ENCODE assay signal across 9 mouse cellular contexts in the genomic region with DNA sequence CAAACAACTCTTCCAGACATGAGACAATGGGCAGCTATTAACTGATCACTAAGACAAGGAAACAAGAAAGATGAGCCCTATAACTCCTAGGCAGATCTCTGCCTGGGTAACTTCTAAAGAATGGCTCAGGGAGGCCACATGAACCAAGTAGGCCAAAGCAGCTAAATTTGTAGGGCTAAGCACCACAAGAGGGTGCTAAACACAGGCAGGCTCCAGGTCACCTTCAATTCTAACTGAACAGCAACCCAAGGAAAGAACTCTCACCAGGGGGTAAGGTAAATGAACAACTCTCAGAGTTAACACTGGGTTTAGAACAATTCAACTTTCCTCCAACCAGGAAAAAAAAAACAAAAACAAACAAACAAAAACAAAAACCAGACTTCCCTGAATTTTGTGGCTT. TPM values are rescaled to one million over a fixed set of nuclear protein-coding genes. Genes with fewer than 3 reads are reported as not detected.
DNase-seq lines count a peak whose midpoint lies in the region; ATAC-seq and TF ChIP-seq lines count a peak whose summit lies in the region.
"Had no signal": no experiment of that assay in that cellular context is flagged by ENCODE, and none has a peak within 500 bp of the region (broad histone marks: within the 10 kb centered on the region; RNA-seq: fewer than 3 reads in every experiment).

No protein-coding gene starts in this region.

- H3K27me3 ChIP-seq in kidney, adult 2 months (replicated peaks; ENCODE audit: control insufficient read depth, insufficient read depth, low read length): no peaks in the 10 kb centered on the region
- no peaks in the 10 kb centered on the region for H3K27me3 ChIP-seq in kidney, embryonic 15.5 days
- H3K27me3 ChIP-seq in CH12.LX (replicated peaks): no peaks in the 10 kb centered on the region
- no peaks in the 10 kb centered on the region for H3K27me3 ChIP-seq in midbrain, embryonic 11.5 days (ENCODE audit: control insufficient read depth, insufficient read depth, low read length)
- H3K27me3 ChIP-seq: limb, embryonic 15.5 days had no signal

- TF ChIP-seq POLR2A in kidney, adult 2 months (IDR thresholded peaks at IDR 0.05; ENCODE audit: low read depth, low read length): no peak
- TF ChIP-seq POLR2A in CH12.LX (IDR thresholded peaks at IDR 0.05; ENCODE audit: low read depth, low read length): no peak
- TF ChIP-seq POLR2A in cortical plate, adult 2 months (IDR thresholded peaks at IDR 0.05; ENCODE audit: extremely low read depth, insufficient read depth, low read length): no peak

- in situ Hi-C loops in CH12.LX (cut with MboI; ENCODE audit: low pct_ligation_motif_present, low pct_unique_long_range_greater_than_20kb, low sequenced_read_pairs): no loop called here

- TF ChIP-seq EP300 in CH12.LX (IDR thresholded peaks at IDR 0.05; ENCODE audit: low read length): no peak

- H3K4me2 ChIP-seq in kidney, embryonic 15.5 days: no peak overlapping the region
- no peak overlapping the region for H3K4me2 ChIP-seq in CH12.LX (ENCODE audit: insufficient read depth, low read depth, poor library complexity, severe bottlenecking)
- H3K4me2 ChIP-seq in midbrain, embryonic 11.5 days: no peak overlapping the region
- H3K4me2 ChIP-seq: limb, embryonic 15.5 days had no signal

- no peaks in the 10 kb centered on the region for H3K79me2 ChIP-seq in CH12.LX (replicated peaks; ENCODE audit: control insufficient read depth, extremely low read depth, insufficient read depth, poor library complexity, severe bottlenecking)

- H3K9ac ChIP-seq in kidney, embryonic 15.5 days: no peak overlapping the region
- no peak overlapping the region for H3K9ac ChIP-seq in CH12.LX (ENCODE audit: insufficient read depth, low read depth)
- no peak overlapping the region for H3K9ac ChIP-seq in midbrain, embryonic 11.5 days (ENCODE audit: low read length)
- H3K9ac ChIP-seq: limb, embryonic 15.5 days had no signal

- no peaks in the 10 kb centered on the region; the same call in 1 of the 2 replicates for H3K36me3 ChIP-seq in kidney, adult 2 months (ENCODE audit: control insufficient read depth, insufficient read depth, low read length)
- peaks cover 15% of the 10 kb centered on the region; the same call in 1 of the 2 replicates for H3K36me3 ChIP-seq in kidney, embryonic 15.5 days
- peaks cover 6 to 42% of the 10 kb centered on the region in 2 experiments for H3K36me3 ChIP-seq in CH12.LX (replicated peaks in 1 of 2; ENCODE audit: control insufficient read depth in 1 of 2, insufficient read depth in 1 of 2, low read length in 1 of 2)
- H3K36me3 ChIP-seq in midbrain, embryonic 11.5 days (ENCODE audit: control insufficient read depth, insufficient read depth, low read length): no peaks in the 10 kb centered on the region

- no peak overlapping the region for H3K4me3 ChIP-seq in kidney, adult 2 months (ENCODE audit: insufficient read depth, low read depth, low read length)
- no peak overlapping the region for H3K4me3 ChIP-seq in kidney, embryonic 15.5 days (replicated peaks)
- H3K4me3 ChIP-seq in CH12.LX (replicated peaks in 1 of 3; ENCODE audit: low read depth in 2 of 3, low read length in 2 of 3, poor library complexity in 1 of 3): no peak overlapping the region
- H3K4me3 ChIP-seq in cortical plate, adult 2 months (ENCODE audit: insufficient read depth, low read length): no peak overlapping the region
- no peak overlapping the region for H3K4me3 ChIP-seq in midbrain, embryonic 11.5 days (ENCODE audit: low read depth, low read length)
- H3K4me3 ChIP-seq: limb, embryonic 15.5 days had no signal

- no peaks in the 10 kb centered on the region; the same call in 1 of the 2 replicates for H3K4me1 ChIP-seq in kidney, adult 2 months (ENCODE audit: control insufficient read depth, insufficient read depth, low read length)
- H3K4me1 ChIP-seq in kidney, embryonic 15.5 days: no peaks in the 10 kb centered on the region
- no peaks in the 10 kb centered on the region for H3K4me1 ChIP-seq in CH12.LX (ENCODE audit: control insufficient read depth in 1 of 2, insufficient read depth in 2 of 2)
- H3K4me1 ChIP-seq in cortical plate, adult 2 months (ENCODE audit: control insufficient read depth, insufficient read depth, low read length): peaks cover 1% of the 10 kb centered on the region; the same call in 1 of the 2 replicates
- H3K4me1 ChIP-seq in midbrain, embryonic 11.5 days (ENCODE audit: control insufficient read depth, insufficient read depth, low read length): no peaks in the 10 kb centered on the region
- H3K4me1 ChIP-seq: limb, embryonic 15.5 days had no signal

- H3K9me3 ChIP-seq in kidney, embryonic 15.5 days (replicated peaks): no peaks in the 10 kb centered on the region
- no peaks in the 10 kb centered on the region for H3K9me3 ChIP-seq in CH12.LX (replicated peaks; ENCODE audit: low read length)
- H3K9me3 ChIP-seq in midbrain, embryonic 11.5 days (ENCODE audit: control insufficient read depth, low read length): no peaks in the 10 kb centered on the region
- H3K9me3 ChIP-seq: limb, embryonic 15.5 days had no signal

- ATAC-seq in kidney, embryonic 15.5 days (replicated peaks; ENCODE audit: low FRiP score): no peak
- ATAC-seq in midbrain, embryonic 11.5 days (ENCODE audit: low FRiP score): no peak

- DNase-seq in kidney, adult 2 months: peak; percentile 84
- DNase-seq in CH12.LX (ENCODE audit: extremely low read depth) (peak; percentile 50), R1 (ENCODE audit: low read depth, low spot score) (peak; percentile 76)
- peak; percentile 33 for DNase-seq in large intestine, adult 2 months (ENCODE audit: low read depth, low spot score)
- peak; percentile 25 for DNase-seq in thymus, postnatal 25 days
- DNase-seq in midbrain, embryonic 11.5 days (ENCODE audit: low spot score, missing footprints): no peak

- peak overlapping the region; percentile 85 for H3K27ac ChIP-seq in kidney, adult 2 months (ENCODE audit: insufficient read depth, low read depth, low read length)
- no peak overlapping the region for H3K27ac ChIP-seq in kidney, embryonic 15.5 days
- H3K27ac ChIP-seq in CH12.LX (ENCODE audit: insufficient read depth, low read depth): no peak overlapping the region
- H3K27ac ChIP-seq in cortical plate, adult 2 months (ENCODE audit: insufficient read depth, low read length): no peak overlapping the region
- H3K27ac ChIP-seq in midbrain, embryonic 11.5 days (ENCODE audit: low read depth, low read length): no peak overlapping the region
- H3K27ac ChIP-seq: limb, embryonic 15.5 days had no signal

- TF ChIP-seq CTCF in kidney, adult 2 months (conservative IDR thresholded peaks at IDR 0.05; ENCODE audit: insufficient read depth, insufficient read length, low read depth, low read length): peak; percentile 72
- peak; percentile 26 to 80; a peak in 3 of 4 replicates for TF ChIP-seq CTCF in CH12.LX (conservative IDR thresholded peaks at IDR 0.05 in 1 of 2, IDR thresholded peaks at IDR 0.05 in 1 of 2; ENCODE audit: low read depth in 2 of 2, low read length in 2 of 2)
- TF ChIP-seq CTCF in cortical plate, adult 2 months (IDR thresholded peaks at IDR 0.05; ENCODE audit: extremely low read depth, insufficient read depth, low read length): peak; percentile 54

- peak; percentile 59 for TF ChIP-seq RAD21 in CH12.LX (IDR thresholded peaks at IDR 0.05; ENCODE audit: low read depth, low read length)

- dilution Hi-C loops in CH12.LX (cut with MboI; ENCODE audit: extremely low pct_ligation_motif_present, extremely low pct_unique_long_range_greater_than_20kb, low sequenced_read_pairs): no loop called here

TF ChIP-seq in CH12.LX, 34 proteins besides CTCF, POLR2A, EP300 and RAD21:
- TF ChIP-seq CHD1 (IDR thresholded peaks at IDR 0.05; ENCODE audit: low read depth, low read length): no peak
- peak; percentile 80 for TF ChIP-seq SMC3 (IDR thresholded peaks at IDR 0.05; ENCODE audit: low read depth, low read length)
- TF ChIP-seq IRF4 (IDR thresholded peaks at IDR 0.05; ENCODE audit: low read depth, low read length): no peak
- TF ChIP-seq HCFC1 (IDR thresholded peaks at IDR 0.05; ENCODE audit: low read depth, low read length): no peak
- TF ChIP-seq BHLHE40 (IDR thresholded peaks at IDR 0.05; ENCODE audit: low read depth, low read length): no peak
- TF ChIP-seq ZC3H11A (IDR thresholded peaks at IDR 0.05; ENCODE audit: low read depth, low read length): peak; percentile 24; the same call in 1 of the 2 replicates
- 0 out of 2 replicates have a peak, but pooled peaks have one; percentile 38 for TF ChIP-seq MYC (IDR thresholded peaks at IDR 0.05; ENCODE audit: low read depth, low read length)
- TF ChIP-seq JUN (IDR thresholded peaks at IDR 0.05; ENCODE audit: insufficient read depth, low read depth, low read length): no peak

RNA-seq across cellular contexts. Expression of a gene that starts 48.5 kb away (rescaled TPM):
- 14.3 and 16.4 TPM in 2 replicates for polyA plus RNA-seq in kidney, adult 2 months (2012; rRNA removed)
- 47.2 and 50.9 TPM in 2 replicates for polyA plus RNA-seq in kidney, embryonic 15.5 days (2015; fragmentation: Nextera tagmentation; extraction: Ambion mirVana)
- 23.1 and 24.9 TPM in 2 replicates for total RNA-seq in CH12.LX (2012; rRNA removed)
- 31.3 and 34.9 TPM in 2 replicates for total RNA-seq in CH12.LX (2014; rRNA removed)
- polyA plus RNA-seq in CH12.LX (2012; ENCODE audit: insufficient read length, low read depth): 30.2 and 35.3 TPM in 2 replicates
- 47.7 and 50.6 TPM in 2 replicates for polyA plus RNA-seq in cortical plate, adult 2 months (2012; rRNA removed)
- 5.5 and 6.7 TPM in 2 replicates for polyA plus RNA-seq in large intestine, adult 2 months (2012; rRNA removed)
- polyA plus RNA-seq in midbrain, embryonic 11.5 days (2014; fragmentation: Nextera tagmentation; extraction: Ambion mirVana): 39.4 and 43.0 TPM in 2 replicates

RNA-seq across cellular contexts. Expression of a gene that starts 53.8 kb away (rescaled TPM):
- polyA plus RNA-seq in kidney, adult 2 months (2012; rRNA removed): 0.39 and 0.47 TPM in 2 replicates
- polyA plus RNA-seq in kidney, embryonic 15.5 days (2015; fragmentation: Nextera tagmentation; extraction: Ambion mirVana): 1.2 and 2.3 TPM in 2 replicates
- not detected in 2 replicates for total RNA-seq in CH12.LX (2012; rRNA removed)
- total RNA-seq in CH12.LX (2014; rRNA removed): not detected in 2 replicates
- not detected in 2 replicates for polyA plus RNA-seq in CH12.LX (2012; ENCODE audit: insufficient read length, low read depth)
- polyA plus RNA-seq in cortical plate, adult 2 months (2012; rRNA removed): 3.2 and 4.1 TPM in 2 replicates
- 0.36 and 0.86 TPM in 2 replicates for polyA plus RNA-seq in large intestine, adult 2 months (2012; rRNA removed)
- polyA plus RNA-seq in midbrain, embryonic 11.5 days (2014; fragmentation: Nextera tagmentation; extraction: Ambion mirVana): 15.3 TPM in 2 replicates

RNA-seq across cellular contexts. Expression of a gene that starts 55.9 kb away (rescaled TPM):
- polyA plus RNA-seq in kidney, adult 2 months (2012; rRNA removed): 1.6 and 2.2 TPM in 2 replicates
- 2.5 and 5.5 TPM in 2 replicates for polyA plus RNA-seq in kidney, embryonic 15.5 days (2015; fragmentation: Nextera tagmentation; extraction: Ambion mirVana)
- total RNA-seq in CH12.LX (2012; rRNA removed) (0.13 and 0.21 TPM in 2 replicates), CH12.LX (2014; rRNA removed) (not detected in 2 replicates)
- polyA plus RNA-seq in CH12.LX (2012; ENCODE audit: insufficient read length, low read depth): 0.56 and 0.70 TPM in 2 replicates
- polyA plus RNA-seq in cortical plate, adult 2 months (2012; rRNA removed): 314 and 357 TPM in 2 replicates
- 6.4 and 8.6 TPM in 2 replicates for polyA plus RNA-seq in large intestine, adult 2 months (2012; rRNA removed)
- polyA plus RNA-seq in midbrain, embryonic 11.5 days (2014; fragmentation: Nextera tagmentation; extraction: Ambion mirVana): 150 and 154 TPM in 2 replicates

Comparison
In these comparisons a context has a peak if more than half of its experiments do, and no peak if none do; other contexts are left out.
1. RNA of a gene that starts 55.9 kb away (polyA plus RNA-seq): 314 to 357 TPM in cortical plate, adult 2 months and 150 to 154 TPM in midbrain, embryonic 11.5 days; 6.4 to 8.6 TPM in large intestine, adult 2 months, 2.5 to 5.5 TPM in kidney, embryonic 15.5 days, 1.6 to 2.2 TPM in kidney, adult 2 months and 0.56 to 0.70 TPM in CH12.LX; every median in the first group is over 10 times any median in the second.
2. Peak in every context shown above with its lines, with median percentiles within 50 percentile points of each other: CTCF ChIP-seq.